Mouse (Mus musculus) forebrain, embryonic 14.5 days (tissue): ENCODE data around the gene Il16. TPM values are rescaled to one million over a fixed set of nuclear protein-coding genes. Genes with fewer than 3 reads are reported as not detected.
A peak's percentile ranks its signal among the peaks of the same experiment; 100 is the strongest.
"Not testable (repeated sequence)": the region's sequence is repeated elsewhere in the genome, so short reads cannot be mapped to it uniquely, and the experiment has no call there.

Source experiments
- ATAC-seq: fragments of 200-750 bp; cut with Nextera tagmentation; 2 replicates; pipeline ENCODE4 v1.8.0; 2017; ENCODE audit warnings: mild to moderate bottlenecking, moderate library complexity
- DNase-seq: peaks from one replicate; pipeline ENCODE4 v3.0.0-alpha.2; 2015; ENCODE audit warnings: low spot score
- H3K27ac ChIP-seq: fragments of 300-500 bp; sonication (generic); 2 replicates; pipeline ENCODE4 v1.5.1; 2014; ENCODE audit warnings: low read depth, mild to moderate bottlenecking, control low read depth, low read length, moderate library complexity
- H3K27me3 ChIP-seq: fragments of 300-500 bp; sonication (generic); replicated peaks from 2 replicates; pipeline ENCODE4 v1.6.1; 2014; ENCODE audit warnings: low read length, control low read depth, mixed read lengths; ENCODE audit not compliant: control insufficient read depth, insufficient read depth
- H3K36me3 ChIP-seq: fragments of 300-500 bp; sonication (generic); 2 replicates; pipeline ENCODE4 v1.6.1; 2014; ENCODE audit warnings: low read length, control low read depth; ENCODE audit not compliant: control insufficient read depth, insufficient read depth
- H3K4me1 ChIP-seq: fragments of 300-500 bp; sonication (generic); 2 replicates; pipeline ENCODE4 v1.6.1; 2014; ENCODE audit warnings: antibody characterized with exemption, low read length, control low read depth; ENCODE audit not compliant: control insufficient read depth, insufficient read depth
- H3K4me2 ChIP-seq: fragments of 300-500 bp; sonication (generic); 2 replicates; pipeline ENCODE4 v1.6.1; 2014; ENCODE audit warnings: mild to moderate bottlenecking, control low read depth, low read length
- H3K4me3 ChIP-seq: fragments of 300-500 bp; sonication (generic); 2 replicates; pipeline ENCODE4 v1.5.1; 2014; ENCODE audit warnings: low read depth, low read length, control low read depth
- H3K9ac ChIP-seq: fragments of 300-500 bp; sonication (generic); 2 replicates; pipeline ENCODE4 v1.6.1; 2014; ENCODE audit warnings: mild to moderate bottlenecking, low read length, control low read depth, moderate library complexity
- H3K9me3 ChIP-seq: fragments of 300-500 bp; sonication (generic); replicated peaks from 2 replicates; pipeline ENCODE4 v1.6.1; 2016; ENCODE audit warnings: low read length, control low read depth, mixed read lengths; ENCODE audit not compliant: control insufficient read depth
- WGBS: fragments of 180-500 bp; shearing (Covaris S2); extraction: QIAGEN DNeasy Blood & Tissue Kit; methylation state at CpG from one replicate; pipeline ENCODE4 v1.1.7; 2014; 5-methylcytosine and 5-hydroxymethylcytosine counted together
- polyA plus RNA-seq: library from polyadenylated mRNA; unstranded; fragments of >200 nt; fragmentation: Nextera tagmentation; extraction: Ambion mirVana; gene quantifications from 2 replicates; pipeline ENCODE4 v1.2.1, GENCODE M21; 2014

Il16 gene
- polyA plus RNA-seq, 1 experiment from 2014 or later = 0.91 TPM

GRCm38 (mm10) chr7:83713639-83714038 is 31.9 kb downstream of the Il16 start:
- Histone ChIP-seq H3K9ac (no peak overlapping the region), H3K4me1 (no peaks in the 10 kb centered on the region), H3K27me3 (no peaks in the 10 kb centered on the region), H3K4me3 (no peak overlapping the region), H3K36me3 (no peaks in the 10 kb centered on the region), H3K4me2 (no peak overlapping the region), H3K9me3 (peaks cover 4% of the 10 kb centered on the region; the same call in 1 of the 2 replicates), H3K27ac (no peak overlapping the region)
- ATAC-seq = no peak
- WGBS = 66% methylated on average over 1 of the region's 1 CpGs
- peak; percentile 43 for DNase-seq

DNA sequence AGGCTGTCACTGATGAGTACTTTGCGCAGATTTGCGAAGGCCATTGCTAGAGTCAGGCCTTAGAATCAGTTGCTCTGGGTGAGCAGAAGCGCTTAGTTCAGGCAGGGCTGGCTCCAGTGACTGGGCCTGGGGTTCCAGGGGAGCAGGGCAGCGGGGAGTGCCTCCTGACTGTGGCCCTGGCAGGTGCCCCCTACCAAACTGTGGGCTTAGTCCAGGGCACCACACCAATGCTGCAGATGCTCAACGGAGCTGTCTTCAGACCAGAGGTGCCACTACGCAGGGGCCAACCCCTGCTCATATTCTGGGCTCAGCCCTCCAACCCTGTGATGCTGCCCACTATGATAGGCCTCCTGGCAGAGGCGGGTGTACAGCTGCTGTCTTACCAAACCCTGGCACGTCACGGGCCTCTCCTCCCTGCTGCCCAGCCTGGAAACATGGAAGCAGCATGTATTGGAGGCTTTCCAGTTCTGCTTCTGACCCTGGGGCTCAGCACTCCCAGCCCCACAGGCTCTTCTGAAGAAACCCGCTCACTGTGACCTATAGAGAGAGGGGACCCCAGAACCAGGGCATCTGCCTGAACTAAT is 33.8 kb downstream of the Il16 start:
- H3K4me1 ChIP-seq, H3K9ac ChIP-seq, ATAC-seq, H3K27me3 ChIP-seq, H3K4me2 ChIP-seq, H3K36me3 ChIP-seq, DNase-seq, H3K27ac ChIP-seq, H3K4me3 ChIP-seq, H3K9me3 ChIP-seq: not testable (repeated sequence)
- 92% methylated on average over 9 of the region's 10 CpGs for WGBS

- DNase-seq = no peak
- 63% methylated on average over 9 of the region's 9 CpGs for WGBS
- Histone ChIP-seq H3K4me3 (no peak overlapping the region), H3K27me3 (no peaks in the 10 kb centered on the region), H3K4me2 (no peak overlapping the region), H3K36me3 (no peaks in the 10 kb centered on the region), H3K9me3 (no peaks in the 10 kb centered on the region), H3K27ac (no peak overlapping the region), H3K9ac (no peak overlapping the region), H3K4me1 (no peaks in the 10 kb centered on the region)
- no peak for ATAC-seq
Observed at GRCm38 (mm10) chr7:83703046-83703775, 42.3 kb downstream of the Il16 start.

- no peaks in the 10 kb centered on the region for H3K36me3 ChIP-seq
- 84% methylated on average over 6 of the region's 6 CpGs for WGBS
- DNase-seq (no peak), ATAC-seq (no peak)
- H3K9ac ChIP-seq = no peak overlapping the region
- no peak overlapping the region for H3K4me2 ChIP-seq
- H3K4me3 ChIP-seq = no peak overlapping the region
- H3K27ac ChIP-seq = no peak overlapping the region
- H3K4me1 ChIP-seq = no peaks in the 10 kb centered on the region
- no peaks in the 10 kb centered on the region for H3K9me3 ChIP-seq
- no peaks in the 10 kb centered on the region for H3K27me3 ChIP-seq
Observed at GRCm38 (mm10) chr7:83699066-83699745, 46.3 kb downstream of the Il16 start.

DNA sequence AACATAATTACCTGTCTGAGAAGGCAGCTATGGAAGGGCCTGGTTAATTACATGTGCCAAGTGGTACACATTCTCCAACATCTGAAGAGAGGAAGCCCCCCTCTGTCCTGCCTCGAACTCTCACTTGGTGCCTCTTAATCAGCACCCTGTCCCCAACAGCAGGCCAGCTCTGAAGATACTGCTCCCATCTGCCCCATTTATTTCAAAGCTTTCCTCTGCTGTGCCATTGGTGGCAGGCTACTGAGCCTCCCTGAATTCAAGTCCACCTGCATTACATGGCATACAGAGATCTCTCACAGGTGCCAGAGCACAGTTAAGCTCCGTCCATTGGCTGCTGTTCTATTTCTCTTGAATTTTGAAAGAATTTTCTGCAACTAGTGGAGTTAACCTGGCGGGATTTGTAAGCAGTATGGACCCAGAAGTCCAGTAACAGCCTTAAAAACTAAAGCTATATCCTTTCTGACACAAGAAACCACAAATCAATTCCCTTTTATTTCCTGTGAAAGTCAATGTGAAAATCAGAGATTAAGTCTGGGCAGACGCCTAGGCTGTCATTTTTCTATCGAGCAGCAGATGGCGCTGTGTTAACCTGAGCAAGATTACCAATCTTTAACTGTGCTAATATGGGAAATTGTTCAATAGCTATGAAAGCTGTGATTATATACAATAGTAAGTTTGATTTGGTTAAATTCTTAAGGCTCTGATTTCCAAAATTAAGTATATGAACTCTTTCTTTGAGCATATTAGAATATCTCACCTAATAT is 49.9 kb downstream of the Il16 start:
- H3K36me3 ChIP-seq = no peaks in the 10 kb centered on the region
- no peak overlapping the region for H3K9ac ChIP-seq
- ATAC-seq (no peak; the same call in 1 of the 2 replicates), DNase-seq (peak; percentile 61)
- H3K9me3 ChIP-seq = no peaks in the 10 kb centered on the region
- no peak overlapping the region for H3K4me3 ChIP-seq
- no peaks in the 10 kb centered on the region for H3K4me1 ChIP-seq
- H3K27me3 ChIP-seq = no peaks in the 10 kb centered on the region
- 31% methylated on average over 6 of the region's 6 CpGs for WGBS
- H3K4me2 ChIP-seq = no peak overlapping the region
- H3K27ac ChIP-seq = no peak overlapping the region

GRCm38 (mm10) chr7:83682640-83683274 is 62.8 kb downstream of the Il16 start:
- Histone ChIP-seq H3K27ac (no peak overlapping the region), H3K9me3 (no peaks in the 10 kb centered on the region), H3K4me3 (no peak overlapping the region), H3K27me3 (no peaks in the 10 kb centered on the region), H3K4me1 (no peaks in the 10 kb centered on the region), H3K36me3 (no peaks in the 10 kb centered on the region), H3K9ac (no peak overlapping the region), H3K4me2 (no peak overlapping the region)
- DNase-seq = no peak
- 52% methylated on average over 6 of the region's 6 CpGs for WGBS
- ATAC-seq = no peak

- 89% methylated on average over 4 of the region's 4 CpGs for WGBS
Observed at GRCm38 (mm10) chr7:83678506-83678905, 67.0 kb downstream of the Il16 start.

DNA sequence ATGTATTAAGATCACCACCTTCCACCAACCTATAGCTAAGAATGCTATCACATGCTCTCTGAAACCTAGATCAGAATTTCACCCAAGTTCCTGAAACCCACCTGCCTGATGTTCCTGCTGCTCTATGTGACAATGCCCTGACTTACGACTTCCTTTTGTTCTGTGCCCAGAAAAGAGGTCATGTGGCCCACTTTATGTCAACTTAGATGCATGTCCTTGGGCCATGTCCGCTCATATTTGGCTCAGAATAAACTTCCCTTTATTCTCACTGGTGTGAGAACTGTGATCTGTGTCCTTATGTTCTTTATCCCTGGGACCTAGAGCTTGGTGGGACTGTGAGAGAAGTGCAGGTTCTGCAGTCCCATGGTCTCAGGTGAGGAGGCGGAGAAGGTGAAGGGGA is 68.2 kb downstream of the Il16 start:
- no peak overlapping the region for H3K4me3 ChIP-seq
- WGBS = 89% methylated on average over 3 of the region's 3 CpGs

More at GRCm38 (mm10) chr7:83678506-83678905, 67.0 kb downstream of the Il16 start:
- DNase-seq (no peak), ATAC-seq (no peak)
- Histone ChIP-seq H3K27me3 (no peaks in the 10 kb centered on the region), H3K27ac (no peak overlapping the region), H3K4me1 (no peaks in the 10 kb centered on the region), H3K36me3 (no peaks in the 10 kb centered on the region), H3K9me3 (no peaks in the 10 kb centered on the region), H3K4me3 (no peak overlapping the region), H3K4me2 (no peak overlapping the region), H3K9ac (no peak overlapping the region)

More for the DNA sequence above, 68.2 kb downstream of the Il16 start:
- no peak for DNase-seq
- no peak overlapping the region for H3K4me2 ChIP-seq
- no peaks in the 10 kb centered on the region for H3K36me3 ChIP-seq
- no peak overlapping the region for H3K27ac ChIP-seq
- no peak for ATAC-seq
- H3K4me1 ChIP-seq = no peaks in the 10 kb centered on the region
- H3K27me3 ChIP-seq = no peaks in the 10 kb centered on the region
- no peak overlapping the region for H3K9ac ChIP-seq
- no peaks in the 10 kb centered on the region for H3K9me3 ChIP-seq
